Comparison of ENCODE assay signal across 24 mouse cellular contexts in genomic region chr16:94348779-94349178, GRCm38 (mm10). TPM values are rescaled to one million over a fixed set of nuclear protein-coding genes. Genes with fewer than 3 reads are reported as not detected.
A peak's percentile ranks its signal among the peaks of the same experiment; 100 is the strongest.
DNase-seq lines count a peak whose midpoint lies in the region; ATAC-seq and TF ChIP-seq lines count a peak whose summit lies in the region.
"Had no signal": no experiment of that assay in that cellular context is flagged by ENCODE, and none has a peak within 500 bp of the region (broad histone marks: within the 10 kb centered on the region; RNA-seq: fewer than 3 reads in every experiment).

No protein-coding gene starts in this region.

- 80% methylated on average over 2 of the region's 2 CpGs for WGBS in heart, embryonic 11.5 days (ENCODE audit: insufficient replicate concordance)

- no peak overlapping the region for H3ac ChIP-seq in myocyte (ENCODE audit: control insufficient read depth, insufficient read length)

- H3K4me3 ChIP-seq in gastrocnemius, adult 2 months = no peak overlapping the region
- no peak overlapping the region for H3K4me3 ChIP-seq in heart, embryonic 11.5 days (ENCODE audit: low read depth, low read length)
- H3K4me3 ChIP-seq in myocyte = no peak overlapping the region
- H3K4me3 ChIP-seq: embryonic facial prominence, embryonic 12.5 days; embryonic facial prominence, embryonic 15.5 days; erythroblast, embryonic 14.5 days; forebrain, embryonic 13.5 days; forebrain, embryonic 15.5 days had no signal

- no peaks in the 10 kb centered on the region for H3K36me3 ChIP-seq in heart, embryonic 11.5 days (ENCODE audit: control insufficient read depth, insufficient read depth, low read length)
- no peaks in the 10 kb centered on the region for H3K36me3 ChIP-seq in myocyte (ENCODE audit: control insufficient read depth, insufficient read depth)
- H3K36me3 ChIP-seq: embryonic facial prominence, embryonic 12.5 days; embryonic facial prominence, embryonic 15.5 days; forebrain, embryonic 15.5 days had no signal

- H3K4me2 ChIP-seq in heart, embryonic 11.5 days = no peak overlapping the region
- peak overlapping the region; percentile 59 for H3K4me2 ChIP-seq in myocyte (ENCODE audit: low read depth)
- H3K4me2 ChIP-seq: embryonic facial prominence, embryonic 12.5 days; embryonic facial prominence, embryonic 15.5 days; forebrain, embryonic 13.5 days; forebrain, embryonic 15.5 days had no signal

- H3K9ac ChIP-seq in heart, embryonic 11.5 days (ENCODE audit: low read depth, low read length) = no peak overlapping the region
- H3K9ac ChIP-seq: embryonic facial prominence, embryonic 12.5 days; embryonic facial prominence, embryonic 15.5 days; forebrain, embryonic 13.5 days; forebrain, embryonic 15.5 days; forebrain, postnatal 0 days had no signal

- ATAC-seq in heart, embryonic 11.5 days (replicated peaks; ENCODE audit: insufficient number of reproducible peaks, low FRiP score, low TSS enrichment) = no peak
- ATAC-seq: forebrain, embryonic 13.5 days; forebrain, embryonic 15.5 days had no signal

- no peaks in the 10 kb centered on the region for H3K79me2 ChIP-seq in myocyte (ENCODE audit: control insufficient read depth, insufficient read depth)

- no peaks in the 10 kb centered on the region for H3K27me3 ChIP-seq in heart, embryonic 11.5 days (ENCODE audit: control insufficient read depth, insufficient read depth, low read length)
- no peaks in the 10 kb centered on the region for H3K27me3 ChIP-seq in myocyte (ENCODE audit: control insufficient read depth, insufficient read depth, insufficient read length)
- H3K27me3 ChIP-seq: embryonic facial prominence, embryonic 12.5 days; embryonic facial prominence, embryonic 15.5 days; forebrain, embryonic 13.5 days; forebrain, embryonic 15.5 days had no signal

- intact Hi-C loops in gastrocnemius, adult 2 months (cut with DNase I) = no loop called here
- intact Hi-C loops in gastrocnemius, postnatal 14 days (cut with DNase I; ENCODE audit: low total_unique reads) = no loop called here

- no peaks in the 10 kb centered on the region for H3K9me3 ChIP-seq in heart, embryonic 11.5 days (replicated peaks; ENCODE audit: control insufficient read depth, low read length)
- H3K9me3 ChIP-seq: embryonic facial prominence, embryonic 12.5 days; embryonic facial prominence, embryonic 15.5 days; forebrain, embryonic 13.5 days; forebrain, embryonic 15.5 days had no signal

- no peak for TF ChIP-seq CTCF in gastrocnemius, adult 2 months (IDR thresholded peaks at IDR 0.05)

- DNase-seq in gastrocnemius, adult 2 months = peak; percentile 49
- DNase-seq in gastrocnemius, postnatal 14 days = no peak
- DNase-seq in heart, adult 11 months = peak; percentile 81
- DNase-seq in fat pad, adult 2 months (ENCODE audit: extremely low read depth, low read depth, low spot score) = peak; percentile 90
- no peak for DNase-seq in frontal cortex, postnatal 14 days (ENCODE audit: low spot score in 2 of 2)
- DNase-seq: adrenal gland, adult 2 months; adrenal gland, postnatal 10 days; adrenal gland, postnatal 25 days; cerebellum, adult 11 months; cerebellum, adult 18-20 months; cerebellum, adult 8-10 months; cerebellum, adult 9-11 months; cerebellum, postnatal 14 days; cerebellum, postnatal 36 days; embryo, embryonic 11 days; forebrain, postnatal 0 days had no signal

- H3K4me1 ChIP-seq in heart, embryonic 11.5 days (ENCODE audit: control insufficient read depth, insufficient read depth, low read length) = no peaks in the 10 kb centered on the region

- TF ChIP-seq POLR2A in myocyte (IDR thresholded peaks at IDR 0.05; ENCODE audit: insufficient read length, low read depth) = no peak

- H3K27ac ChIP-seq in gastrocnemius, adult 2 months = no peak overlapping the region
- no peak overlapping the region for H3K27ac ChIP-seq in heart, embryonic 11.5 days (ENCODE audit: low read depth, low read length)
- H3K27ac ChIP-seq: embryonic facial prominence, embryonic 12.5 days; embryonic facial prominence, embryonic 15.5 days; forebrain, embryonic 13.5 days; forebrain, embryonic 15.5 days had no signal

TF ChIP-seq in myocyte, 11 proteins besides CTCF, POLR2A, EP300 and RAD21:
- TF ChIP-seq MAX (IDR thresholded peaks at IDR 0.05; ENCODE audit: low read depth) (no peak), E2F4 (IDR thresholded peaks at IDR 0.05; ENCODE audit: insufficient read depth) (no peak), MYOG (IDR thresholded peaks at IDR 0.05; ENCODE audit: control insufficient read depth in 1 of 3, insufficient read depth in 1 of 3, insufficient read length in 2 of 3, low read depth in 2 of 3) (peak; percentile 18 to 87 (median 80)), POLR2AphosphoS2 (IDR thresholded peaks at IDR 0.05; ENCODE audit: insufficient read length, low read depth) (no peak), TCF12 (IDR thresholded peaks at IDR 0.05; ENCODE audit: insufficient read depth, poor library complexity, severe bottlenecking) (peak; percentile 87), CEBPB (IDR thresholded peaks at IDR 0.05; ENCODE audit: insufficient read depth, poor library complexity, severe bottlenecking) (no peak), TCF3 (IDR thresholded peaks at IDR 0.05; ENCODE audit: insufficient read length, low read depth) (peak; percentile 49), USF1 (IDR thresholded peaks at IDR 0.05; ENCODE audit: low read depth) (no peak), MYOD1 (IDR thresholded peaks at IDR 0.05; ENCODE audit: control insufficient read depth in 1 of 3, insufficient read length in 2 of 3, low read depth in 2 of 3) (peak; percentile 98 to 99 (median 98))

RNA-seq across cellular contexts. Expression of gene Ripply3, which starts 20.6 kb away (rescaled TPM):
- total RNA-seq in gastrocnemius, adult 2 months (2021) = 1 to 10 TPM in 1 of 2 experiments, under 1 TPM in 1; 0.59 to 1.0 TPM
- total RNA-seq in gastrocnemius, postnatal 14 days (2021) = 1 to 10 TPM; 1.8 to 2.0 TPM
- 4.9 and 6.0 TPM in 2 replicates for polyA plus RNA-seq in heart, embryonic 11.5 days (2014; fragmentation: Nextera tagmentation; extraction: Ambion mirVana)
- 0.08 TPM for polyA plus RNA-seq in myocyte (2012; fragmentation: generic; extraction: Trizol)
- total RNA-seq: common myeloid progenitor, adult 5-6 weeks had no signal
- polyA plus RNA-seq: erythroblast, embryonic 14.5 days had no signal

RNA-seq across cellular contexts. Expression of gene Ttc3, which starts 21.6 kb away (rescaled TPM):
- 10 to 100 TPM; 54.4 to 55.3 TPM for total RNA-seq in gastrocnemius, adult 2 months (2021)
- total RNA-seq in gastrocnemius, postnatal 14 days (2021) = 10 to 100 TPM; 64.0 to 71.5 TPM
- polyA plus RNA-seq in heart, embryonic 11.5 days (2014; fragmentation: Nextera tagmentation; extraction: Ambion mirVana) = 204 and 213 TPM in 2 replicates
- polyA plus RNA-seq in myocyte (2012; fragmentation: generic; extraction: Trizol) = 25.0 TPM

RNA-seq across cellular contexts. Expression of gene Pigp, which starts 22.9 kb away (rescaled TPM):
- 100 to 1,000 TPM; 149 to 161 TPM for total RNA-seq in gastrocnemius, adult 2 months (2021)
- total RNA-seq in gastrocnemius, postnatal 14 days (2021) = 100 to 1,000 TPM; 118 to 127 TPM
- polyA plus RNA-seq in heart, embryonic 11.5 days (2014; fragmentation: Nextera tagmentation; extraction: Ambion mirVana) = 82.4 and 86.1 TPM in 2 replicates
- polyA plus RNA-seq in myocyte (2012; fragmentation: generic; extraction: Trizol) = 63.2 TPM

RNA-seq across cellular contexts. Expression of gene Hlcs, which starts 35.4 kb away (rescaled TPM):
- total RNA-seq in gastrocnemius, adult 2 months (2021) = 10 to 100 TPM in 1 of 2 experiments, 1 to 10 TPM in 1; 7.5 to 10.3 TPM
- 1 to 10 TPM; 5.8 to 6.6 TPM for total RNA-seq in gastrocnemius, postnatal 14 days (2021)
- polyA plus RNA-seq in heart, embryonic 11.5 days (2014; fragmentation: Nextera tagmentation; extraction: Ambion mirVana) = 7.7 and 8.5 TPM in 2 replicates
- polyA plus RNA-seq in myocyte (2012; fragmentation: generic; extraction: Trizol) = 3.2 TPM

Comparison
In these comparisons a context has a peak if more than half of its experiments do, and no peak if none do; other contexts are left out.
1. DNase-seq: peak in gastrocnemius, adult 2 months (single experiment), heart, adult 11 months (single experiment) and fat pad, adult 2 months (single experiment); none in gastrocnemius, postnatal 14 days (single experiment) and frontal cortex, postnatal 14 days (0 of 2).